Mouse (Mus musculus): ENCODE measurements at regions not wholly inside any gene's neighbourhood (a gene's known extent, or its start where the extent isn't known, plus 50 kb on each side); places are given as distances from the start of the nearest gene placed in this dataset.

DNA sequence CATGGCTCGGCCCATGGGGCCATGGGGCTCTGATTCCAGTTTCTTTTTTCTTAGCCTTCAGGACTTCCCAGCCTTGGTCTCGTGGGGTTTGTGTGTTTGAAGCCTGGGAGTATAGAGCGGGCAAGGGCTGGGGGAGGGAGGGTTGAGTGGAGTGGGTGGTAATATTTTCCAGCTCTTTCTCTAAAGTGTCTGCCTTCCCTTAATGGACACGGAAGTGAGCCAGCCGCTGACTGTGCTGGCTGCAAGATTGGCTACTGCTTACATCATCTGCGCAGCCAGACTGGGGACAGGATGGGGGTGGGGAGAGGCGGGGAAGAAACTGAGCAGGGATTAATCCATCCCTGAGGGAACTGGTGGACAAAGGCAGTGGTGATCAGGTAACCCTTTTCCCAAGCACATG, 52.3 kb downstream of the Tnp1 start:
- DNase-seq (ENCODE audit: low spot score in 2 of 2): peak; percentile 62

DNA sequence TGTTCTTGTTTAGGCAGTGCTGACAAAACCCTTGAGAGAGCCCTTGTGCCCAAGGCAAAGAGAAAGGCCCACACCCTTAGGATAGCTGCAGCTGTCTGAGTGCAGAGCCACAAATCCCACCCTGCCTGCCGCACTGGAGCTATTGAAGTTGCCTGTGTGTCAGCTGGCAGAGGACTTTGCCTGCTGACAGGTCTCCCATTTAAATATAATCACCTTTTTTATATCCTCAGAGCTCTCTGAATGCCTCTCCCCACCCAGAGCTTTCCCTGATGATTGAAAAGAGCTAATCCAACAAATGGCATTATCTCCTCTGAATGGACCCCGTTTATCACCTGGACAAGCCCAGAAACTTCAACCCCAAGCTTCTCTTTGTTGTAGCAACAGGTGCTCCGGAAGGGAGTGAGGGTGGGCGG, 55.5 kb downstream of the Tnp1 start:
- no peak for DNase-seq (ENCODE audit: low spot score in 2 of 2)

DNA sequence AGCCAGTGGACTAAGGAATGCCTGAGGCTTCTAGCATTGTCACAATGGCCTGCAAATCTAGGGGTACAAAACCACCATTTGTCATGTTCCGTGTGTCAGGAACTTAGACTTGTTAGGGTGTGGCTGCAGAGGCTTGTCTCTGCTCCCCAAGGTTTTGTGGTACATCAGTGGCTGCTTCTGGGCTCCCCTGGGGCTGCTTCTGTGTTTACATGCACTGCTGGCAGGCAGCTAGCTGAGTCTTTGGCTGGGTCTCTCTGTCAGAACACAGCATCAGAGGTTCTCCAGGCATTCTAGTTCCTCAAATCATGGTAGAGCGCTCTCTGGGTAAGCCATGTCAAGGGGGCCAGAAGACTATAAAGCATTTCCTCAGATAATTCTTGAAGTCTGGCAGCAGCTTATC, 60.3 kb downstream of the Tnp1 start:
- no peak for DNase-seq (ENCODE audit: low spot score in 2 of 2)

DNA sequence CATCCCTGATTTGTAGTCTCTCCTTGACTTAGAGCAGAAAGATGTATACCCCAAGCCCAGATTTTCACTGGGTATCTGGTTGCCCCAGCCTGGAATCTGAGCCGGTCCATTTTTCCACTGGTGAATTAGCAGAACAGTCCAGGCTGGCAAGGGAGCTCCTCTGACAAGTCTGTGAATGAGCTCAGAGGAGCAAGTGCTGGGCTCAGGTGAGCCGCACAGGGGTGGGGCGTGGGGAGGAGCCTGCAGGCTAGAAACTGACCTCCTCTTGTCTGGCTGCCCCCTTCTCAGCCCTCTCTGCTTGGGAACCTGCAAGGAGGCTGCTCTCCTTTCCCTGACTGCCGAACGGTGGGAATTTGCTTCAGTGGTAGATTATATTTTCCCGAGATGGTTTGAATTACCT, 62.8 kb downstream of the Tnp1 start:
- DNase-seq (ENCODE audit: low spot score in 2 of 2): no peak

DNA sequence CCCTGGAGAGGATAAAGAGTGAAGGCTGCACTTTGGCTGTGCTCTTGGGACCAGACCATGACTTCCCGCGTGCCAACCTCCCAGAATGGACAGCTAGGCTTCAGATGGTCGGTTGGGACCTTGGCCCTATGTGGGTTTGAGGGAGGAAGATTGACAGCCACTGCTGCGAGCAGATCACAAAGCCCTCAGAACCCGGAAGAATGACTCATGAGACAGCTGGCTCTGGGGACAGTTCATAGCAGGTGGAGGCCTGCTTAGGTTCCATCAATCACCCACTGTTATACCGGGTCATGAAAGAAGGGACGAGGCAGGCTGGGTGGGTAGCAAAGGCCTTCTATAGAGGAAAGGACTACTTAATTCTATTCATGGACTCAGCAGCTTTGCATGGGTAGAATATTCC, 63.9 kb downstream of the Tnp1 start:
- no peak for DNase-seq (ENCODE audit: low spot score in 2 of 2)

DNA sequence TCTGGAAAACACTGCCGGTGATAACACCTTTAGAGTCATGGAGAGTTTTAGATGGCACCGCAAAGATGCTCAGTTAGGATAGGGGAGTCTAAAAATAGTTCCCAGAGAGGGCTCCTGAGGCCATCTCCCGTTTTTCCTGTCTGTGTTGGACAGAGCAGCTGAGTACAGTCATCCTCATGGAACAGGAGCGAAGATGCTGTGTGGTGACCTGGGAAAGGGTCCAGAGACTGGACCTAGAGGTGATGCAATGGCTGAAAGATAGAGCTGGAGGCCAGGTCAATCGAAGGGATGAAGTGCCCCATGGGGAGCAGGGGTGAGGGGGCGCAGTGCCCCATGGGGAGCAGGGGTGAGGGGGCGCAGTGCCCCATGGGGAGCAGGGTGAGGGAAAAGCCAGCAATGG, 64.3 kb downstream of the Tnp1 start:
- no peak for DNase-seq (ENCODE audit: low spot score in 2 of 2)

DNA sequence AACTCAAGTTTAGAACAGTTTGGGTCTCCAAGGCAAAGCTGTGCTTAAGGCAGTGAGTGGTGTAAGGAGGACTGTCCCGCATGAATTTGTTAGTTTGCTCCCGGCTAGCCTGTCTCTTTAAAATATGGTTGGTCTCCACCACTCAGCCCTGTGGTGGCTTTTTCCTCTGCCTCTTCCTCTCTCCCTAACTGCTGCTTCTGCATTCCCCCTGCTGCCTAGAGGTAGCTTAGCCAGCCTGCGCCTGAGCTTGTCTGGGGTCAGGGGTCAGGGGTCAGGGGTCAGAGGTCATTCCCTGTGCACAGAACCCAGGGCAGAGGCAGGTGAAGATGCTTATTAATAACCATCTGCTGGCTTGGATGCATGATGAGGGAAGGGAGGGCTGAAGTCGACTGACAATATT, 69.5 kb downstream of the Tnp1 start:
- DNase-seq (ENCODE audit: low spot score in 2 of 2): no peak

DNA sequence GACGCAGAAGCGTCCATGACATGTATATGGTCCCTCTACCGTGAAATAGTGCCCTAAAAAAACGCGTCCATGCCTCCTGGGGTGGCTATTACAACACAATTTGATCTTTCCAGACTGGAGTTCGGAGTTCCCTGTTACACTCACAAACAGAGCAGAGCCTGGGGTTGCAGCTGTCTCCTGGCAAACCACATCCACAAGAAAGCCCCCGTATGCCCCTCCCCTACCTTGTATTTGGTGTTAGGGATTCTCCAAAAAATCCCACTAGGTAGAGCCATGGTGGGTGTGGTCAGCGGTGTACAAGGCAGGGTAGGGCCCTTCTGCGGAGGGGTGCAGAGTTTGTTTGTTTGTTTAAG, 70.0 kb downstream of the Tnp1 start:
- DNase-seq (ENCODE audit: low spot score in 2 of 2): no peak

DNA sequence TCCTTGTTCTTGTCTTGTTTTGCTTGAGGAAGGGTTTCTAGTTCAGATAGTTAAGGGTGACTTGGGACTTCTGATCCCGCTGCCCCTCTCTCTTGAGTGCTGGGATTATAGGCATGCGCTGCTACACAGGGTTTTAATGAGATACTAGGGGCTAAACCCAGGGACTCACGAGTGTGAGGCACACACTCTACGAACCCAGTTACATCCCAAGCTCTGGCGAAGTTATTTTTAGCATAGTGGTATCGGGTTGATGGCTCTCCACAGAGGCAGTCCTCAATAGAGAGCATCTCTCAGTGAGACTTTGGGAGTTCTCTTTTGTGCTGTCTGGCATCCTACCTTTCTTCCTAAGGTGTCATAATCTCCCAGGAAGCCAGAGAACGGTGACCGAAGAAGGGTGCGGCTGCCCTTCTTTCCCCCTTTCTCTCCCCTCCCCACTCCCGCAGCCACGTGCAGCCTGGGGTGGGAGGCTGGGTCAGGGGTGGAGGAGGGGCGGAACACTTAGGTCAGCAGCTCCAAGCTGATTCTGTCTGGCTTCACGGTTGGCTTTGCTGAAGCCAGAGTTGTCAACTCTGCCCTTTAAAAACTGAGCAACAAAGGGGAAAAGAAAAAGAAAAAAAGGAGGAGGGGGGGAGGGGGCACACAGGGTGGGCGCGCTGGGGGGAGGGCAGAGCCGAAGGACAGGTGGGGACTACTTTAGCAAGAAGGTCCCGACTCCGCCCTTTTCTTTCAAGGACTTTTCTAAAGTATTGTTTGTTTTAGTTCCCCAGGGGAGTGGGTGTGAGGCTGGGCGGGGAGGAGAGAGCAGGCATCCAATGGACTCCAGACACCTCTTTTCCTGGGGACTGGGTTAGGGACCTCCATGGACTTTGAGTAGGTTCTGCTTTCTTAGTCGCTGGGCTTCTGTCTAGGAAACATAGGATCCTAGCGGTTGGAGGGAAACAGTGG, 70.4 kb upstream of the Igfbp5 start:
- no peak for DNase-seq (ENCODE audit: low spot score in 2 of 2)

DNA sequence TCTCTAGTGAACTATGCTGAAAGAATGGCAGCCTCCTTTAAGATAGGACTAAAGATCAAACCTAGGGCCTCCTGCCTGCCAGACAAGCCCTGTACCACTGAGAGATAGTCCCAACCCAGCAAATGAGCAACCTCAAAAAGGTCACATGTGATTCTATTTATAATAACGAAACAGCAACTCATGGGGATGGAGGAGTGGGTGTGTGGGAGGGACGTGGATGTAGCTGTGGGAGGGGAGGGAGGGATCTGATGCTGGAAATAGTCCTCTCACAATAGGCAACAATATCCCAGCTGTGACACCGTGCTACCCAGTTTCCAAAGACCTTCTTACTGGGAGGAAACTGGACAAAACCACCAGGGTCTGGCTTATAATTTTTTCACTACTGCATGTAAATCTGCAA, 69.5 kb upstream of the Igfbp5 start:
- DNase-seq (ENCODE audit: low spot score in 2 of 2): no peak

DNA sequence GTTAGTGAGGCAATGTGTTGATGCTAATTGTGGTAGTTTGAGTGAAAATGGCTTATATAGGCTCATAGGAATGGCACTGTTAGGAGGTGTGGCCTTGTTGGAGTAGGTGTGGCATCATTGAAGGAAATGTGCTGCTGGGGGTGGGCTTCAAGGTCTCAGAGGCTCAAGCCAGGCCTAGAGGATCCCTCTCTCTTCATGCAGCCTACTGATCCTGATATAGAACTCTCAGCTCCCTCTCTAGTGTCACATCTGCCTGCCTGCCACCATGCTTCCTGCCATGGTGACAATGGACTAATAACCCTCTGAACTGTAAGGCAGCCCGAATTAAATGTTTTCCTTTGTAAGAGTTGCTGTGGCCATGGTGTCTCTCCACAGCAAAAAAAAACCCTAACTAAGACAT, 68.4 kb upstream of the Igfbp5 start:
- DNase-seq (ENCODE audit: low spot score in 2 of 2): no peak

DNA sequence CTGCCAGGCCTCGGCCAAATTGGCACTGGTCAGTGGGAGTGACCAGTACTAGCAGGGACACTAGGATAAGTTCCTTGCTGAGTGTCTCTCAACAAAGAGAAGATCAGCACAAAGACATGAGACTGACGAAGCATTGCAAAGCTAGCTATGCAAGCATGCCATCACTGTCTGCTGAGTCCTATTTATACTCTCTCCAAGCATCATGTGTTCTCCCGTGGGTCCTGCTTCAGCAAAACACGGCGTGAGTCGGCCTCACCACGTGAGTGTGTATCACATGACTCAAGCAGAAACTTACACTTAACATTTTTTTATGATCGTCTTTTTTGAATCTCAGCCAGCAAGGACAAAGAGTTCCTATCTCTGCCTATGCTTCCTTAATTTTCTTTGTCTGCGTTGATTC, 67.7 kb upstream of the Igfbp5 start:
- peak in 1 of 2 experiments; percentile 29 for DNase-seq (ENCODE audit: low spot score in 2 of 2)

DNA sequence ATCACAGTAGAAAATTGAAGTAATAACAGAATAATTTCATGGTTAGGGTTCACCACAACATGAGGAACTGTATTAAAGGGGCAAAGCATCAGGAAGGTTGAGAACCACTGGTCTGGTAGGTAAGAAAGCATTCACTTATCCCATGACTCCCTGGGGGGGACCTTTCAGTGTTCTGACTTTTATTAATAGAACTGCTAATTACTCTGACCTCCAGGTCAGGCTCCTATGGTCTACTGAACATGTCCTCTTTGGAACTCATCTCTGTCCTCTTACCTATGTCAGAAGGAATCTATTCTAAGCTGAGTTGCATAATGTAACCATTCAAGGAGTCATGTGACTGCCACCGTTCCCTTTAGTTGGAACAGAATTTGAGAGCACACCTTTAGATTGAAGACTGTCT, 65.3 kb upstream of the Igfbp5 start:
- no peak for DNase-seq (ENCODE audit: low spot score in 2 of 2)

DNA sequence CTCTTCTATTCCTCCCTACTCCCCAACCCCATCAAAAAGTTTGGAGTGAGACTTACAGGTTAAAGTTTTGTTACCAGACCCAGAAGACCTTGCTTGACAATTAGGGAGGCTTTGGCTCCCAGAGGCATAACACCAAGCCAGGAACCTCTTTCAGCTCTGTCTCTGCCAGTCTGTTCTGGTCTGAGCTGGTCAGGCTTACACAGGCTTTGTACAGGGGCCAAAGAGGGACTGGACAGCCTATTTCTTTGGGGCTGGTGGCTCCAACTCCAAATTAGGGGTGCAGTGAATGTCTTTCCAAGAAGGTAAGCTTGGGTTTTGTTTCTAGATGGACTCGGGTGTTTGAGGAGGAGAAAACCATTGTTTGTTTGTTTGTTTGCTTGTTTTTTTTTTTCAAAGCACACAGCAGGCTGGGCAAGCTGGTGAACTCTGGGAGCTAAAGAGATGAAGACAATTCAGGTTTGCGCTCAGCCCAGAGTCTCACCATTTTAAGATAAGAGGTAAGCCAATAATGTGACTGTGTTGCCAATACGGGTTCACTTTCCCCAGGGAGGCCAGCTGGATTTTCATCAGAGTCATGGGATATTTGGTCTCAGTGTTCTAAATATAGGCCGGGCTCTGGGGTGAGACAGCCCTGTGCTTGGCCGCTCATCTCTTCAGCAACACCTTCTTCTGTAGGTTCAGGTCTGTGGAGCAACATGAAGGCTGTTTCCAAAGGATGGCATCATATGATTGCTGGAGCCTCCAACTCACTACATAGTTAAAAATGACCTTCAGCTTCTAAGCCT, 62.2 kb upstream of the Igfbp5 start:
- DNase-seq (ENCODE audit: low spot score in 2 of 2): peak; percentile 47 to 59

DNA sequence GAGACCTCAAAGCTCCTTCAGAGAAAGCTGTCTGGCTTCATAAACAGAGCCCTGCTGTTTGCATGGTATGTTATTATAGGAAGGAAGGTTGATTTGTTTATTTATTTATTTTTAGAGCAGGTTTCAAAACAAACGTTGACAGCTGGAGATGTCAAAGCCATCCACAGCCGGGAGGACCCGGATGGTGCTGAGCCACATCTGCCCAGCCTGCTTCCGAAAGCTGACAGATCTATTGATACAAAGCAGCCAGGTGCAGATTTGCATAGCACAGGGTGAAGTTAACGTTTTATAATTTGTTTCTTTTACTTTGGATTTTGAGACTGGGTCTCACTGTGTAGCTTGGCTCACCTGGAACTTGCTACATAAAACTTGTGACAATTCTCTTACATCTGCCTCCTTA, 61.5 kb upstream of the Igfbp5 start:
- DNase-seq (ENCODE audit: low spot score in 2 of 2): no peak

DNA sequence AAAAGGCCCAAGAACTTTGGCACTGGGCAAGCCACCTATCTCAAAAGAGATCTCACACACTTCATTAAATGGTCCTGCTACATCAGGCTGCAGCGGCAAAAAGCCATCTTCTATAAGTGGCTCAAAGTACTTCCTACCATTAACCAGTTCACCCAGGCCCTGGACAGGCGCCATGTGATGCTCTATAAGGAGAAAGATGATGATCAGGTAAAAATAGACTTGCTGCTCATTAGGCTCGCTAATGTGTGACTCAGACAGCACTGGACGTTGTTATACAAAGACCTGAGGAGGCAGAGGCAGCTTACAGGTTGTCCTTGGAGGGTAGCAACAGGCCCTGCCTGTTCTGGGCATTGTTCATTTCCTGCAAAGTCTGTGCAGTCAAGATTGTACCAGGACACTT, 60.4 kb upstream of the Igfbp5 start:
- DNase-seq (ENCODE audit: low spot score in 2 of 2): no peak

DNA sequence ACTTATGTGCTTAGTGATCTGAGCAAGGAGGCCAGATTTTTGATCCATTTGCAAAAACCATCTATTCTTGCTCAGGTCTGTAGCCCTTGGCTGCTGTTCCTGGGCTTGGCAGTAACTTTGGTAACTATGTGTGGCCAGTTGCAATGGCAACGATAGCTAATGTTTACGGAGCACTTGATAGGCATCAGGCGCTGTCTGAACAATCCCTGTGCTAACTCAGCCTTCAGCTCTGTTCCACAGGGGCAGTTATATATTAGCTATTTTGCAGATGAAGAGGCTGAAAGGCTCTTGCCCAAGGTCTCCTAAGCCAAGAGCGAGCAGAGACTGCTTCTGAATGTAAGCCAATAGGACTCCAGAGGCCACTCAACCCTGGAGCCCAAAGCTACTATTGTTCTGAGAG, 55.1 kb upstream of the Igfbp5 start:
- peak; percentile 17 to 27 for DNase-seq (ENCODE audit: low spot score in 2 of 2)
